Mouse (Mus musculus): ENCODE data around the gene Ppef1. TPM values are rescaled to one million over a fixed set of nuclear protein-coding genes. Genes with fewer than 3 reads are reported as not detected.

The Ppef1 gene
- not detected in 4 replicates for total RNA-seq (2023; ENCODE audit: inconsistent age)

GRCm38 (mm10) chrX:160735650-160736049 is at the start of gene Ppef1:
Gene Ppef1, minus strand, starts transcription at chrX:160735765.

GRCm38 (mm10) chrX:160767713-160768112 is 32.1 kb upstream of the Ppef1 start, which contains the start of gene Rs1:
Gene Rs1, plus strand, starts transcription at chrX:160768013.

Other genes with a start within 250 kb of the Ppef1 start
- gene Phka2, start 233.6 kb downstream of the Ppef1 start, total RNA-seq (2023; ENCODE audit: inconsistent age) = 19.2 to 20.5 TPM (median 19.7 TPM) in 4 replicates
- gene Rs1, start 32.2 kb upstream of the Ppef1 start, total RNA-seq (2023; ENCODE audit: inconsistent age) = not detected in 4 replicates
- gene Gja6, start 171.3 kb upstream of the Ppef1 start, total RNA-seq (2023; ENCODE audit: inconsistent age) = 0.33 to 0.45 TPM in 2 of 4 replicates, not detected in the others